Mouse (Mus musculus) monocyte, adult 5-6 weeks (primary cell): Measurements from ENCODE around the gene Cfap46. TPM values are rescaled to one million over a fixed set of nuclear protein-coding genes. Genes with fewer than 3 reads are reported as not detected.

Experiments used
- ATAC-seq: fragments of 153-309, 156-312 bp; replicated peaks from 2 replicates; pipeline ENCODE4 v1.8.0; 2017; ENCODE audit warnings: mild to moderate bottlenecking; ENCODE audit not compliant: low TSS enrichment, insufficient number of reproducible peaks, severe bottlenecking, poor library complexity, low FRiP score
- total RNA-seq: library from RNA; stranded (forward); fragments of 200-1000, 200-491, 200-594 nt; gene quantifications from 3 replicates; pipeline ENCODE4 v1.2.3, GENCODE M21; 2017

Gene Cfap46
- total RNA-seq, 1 experiment from 2014 or later, result not detected

DNA sequence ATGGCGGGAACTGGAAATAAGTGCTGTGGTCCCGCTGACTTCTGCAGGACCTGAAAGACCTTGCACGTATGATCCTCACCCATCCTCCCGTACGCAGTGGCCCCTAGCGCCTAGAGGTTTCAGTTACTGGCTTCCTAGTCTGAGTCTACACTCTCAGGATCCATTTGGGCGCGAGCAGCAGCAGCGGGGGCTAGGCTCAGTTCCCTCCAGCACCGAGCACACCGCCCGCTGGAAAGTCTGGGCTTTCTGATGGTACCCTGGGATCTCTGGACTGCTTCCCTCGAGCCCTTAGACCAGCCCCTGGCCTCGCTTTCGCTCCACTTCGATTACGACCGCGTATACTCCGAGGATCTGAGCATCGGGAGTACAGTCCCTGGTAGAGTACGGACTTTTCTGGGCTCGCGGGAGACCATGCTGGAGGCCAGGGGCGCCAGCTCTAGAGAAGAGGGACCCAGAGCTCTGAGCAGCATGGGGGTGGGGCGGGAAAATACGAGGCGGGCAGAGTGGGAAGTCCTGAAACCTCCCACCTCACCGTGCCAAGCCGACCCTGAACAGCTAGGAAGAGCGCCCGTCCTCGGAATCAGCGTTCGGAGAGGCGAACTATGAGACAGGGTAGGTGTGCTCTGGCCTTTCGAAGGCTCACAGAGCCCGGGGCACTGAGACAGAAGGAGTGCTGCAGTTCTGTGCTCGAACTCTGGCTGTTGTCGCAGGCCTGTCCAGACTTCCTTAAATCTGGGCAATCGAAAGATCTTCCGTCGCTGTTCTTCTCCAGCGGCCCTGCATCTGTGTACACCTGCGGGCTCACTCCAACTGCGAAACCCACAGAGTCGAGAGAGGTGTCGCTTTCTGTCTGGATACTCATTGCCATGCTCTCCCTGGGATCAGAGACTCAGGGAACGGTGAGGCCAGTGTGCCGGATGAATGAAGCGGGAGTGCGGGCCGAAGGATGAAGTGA is 99.1 kb downstream of the Cfap46 start:
- no peak for ATAC-seq

DNA sequence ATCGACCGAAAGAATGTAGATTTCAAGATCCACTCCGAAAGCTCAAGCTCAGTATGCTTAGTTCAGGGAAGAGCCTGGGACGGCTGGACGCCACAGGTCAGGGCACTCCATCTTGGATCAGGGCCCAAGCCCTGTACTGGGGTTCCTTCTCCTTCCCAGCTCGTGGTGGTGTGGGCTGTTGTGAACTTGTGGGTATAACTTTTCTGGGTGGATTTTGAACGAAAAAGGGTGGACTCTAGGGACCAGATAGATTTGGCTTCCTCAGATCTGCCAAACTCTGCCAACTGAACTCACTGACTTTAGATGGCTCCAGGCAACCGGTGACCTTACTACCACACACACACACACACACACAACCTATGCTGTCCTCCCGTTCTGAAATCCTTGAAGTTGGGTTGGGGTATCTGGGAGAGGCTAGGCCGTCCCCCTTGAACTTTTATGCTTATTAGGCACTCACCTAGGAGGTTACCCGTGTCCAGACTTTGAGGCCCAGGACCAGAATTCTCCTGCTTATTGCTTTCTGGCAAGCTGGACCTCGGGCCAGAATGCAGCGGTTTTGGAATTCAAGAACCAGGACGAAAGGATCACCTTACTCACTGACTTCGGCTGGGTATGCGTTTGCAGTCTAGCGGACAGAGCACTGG is 100.4 kb downstream of the Cfap46 start:
- no peak for ATAC-seq

DNA sequence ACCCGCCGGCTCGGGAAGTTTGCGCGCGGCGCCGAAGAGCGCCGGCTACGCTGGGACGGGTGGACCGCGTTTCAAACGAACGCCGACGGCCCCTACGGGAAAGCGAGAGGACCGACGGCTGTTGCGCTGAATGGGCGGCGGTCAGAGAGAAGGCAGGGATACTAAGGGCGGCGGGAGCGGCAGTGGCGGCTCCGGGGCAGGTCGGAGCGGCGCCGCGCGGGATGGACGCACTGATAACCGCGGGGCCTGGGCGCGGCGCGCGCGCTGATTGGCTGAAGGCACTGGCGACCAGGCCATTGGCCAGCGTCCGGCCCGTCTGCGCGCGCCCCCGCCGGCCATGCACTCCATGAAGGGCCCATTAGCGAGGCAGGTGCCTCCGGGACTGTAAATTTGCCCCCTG is 101.0 kb downstream of the Cfap46 start, which contains the start of gene Nkx6-2:
TSS of gene Nkx6-2 (minus strand) at position 203 of the 400 bp plus-strand sequence.
- no peak for ATAC-seq

DNA sequence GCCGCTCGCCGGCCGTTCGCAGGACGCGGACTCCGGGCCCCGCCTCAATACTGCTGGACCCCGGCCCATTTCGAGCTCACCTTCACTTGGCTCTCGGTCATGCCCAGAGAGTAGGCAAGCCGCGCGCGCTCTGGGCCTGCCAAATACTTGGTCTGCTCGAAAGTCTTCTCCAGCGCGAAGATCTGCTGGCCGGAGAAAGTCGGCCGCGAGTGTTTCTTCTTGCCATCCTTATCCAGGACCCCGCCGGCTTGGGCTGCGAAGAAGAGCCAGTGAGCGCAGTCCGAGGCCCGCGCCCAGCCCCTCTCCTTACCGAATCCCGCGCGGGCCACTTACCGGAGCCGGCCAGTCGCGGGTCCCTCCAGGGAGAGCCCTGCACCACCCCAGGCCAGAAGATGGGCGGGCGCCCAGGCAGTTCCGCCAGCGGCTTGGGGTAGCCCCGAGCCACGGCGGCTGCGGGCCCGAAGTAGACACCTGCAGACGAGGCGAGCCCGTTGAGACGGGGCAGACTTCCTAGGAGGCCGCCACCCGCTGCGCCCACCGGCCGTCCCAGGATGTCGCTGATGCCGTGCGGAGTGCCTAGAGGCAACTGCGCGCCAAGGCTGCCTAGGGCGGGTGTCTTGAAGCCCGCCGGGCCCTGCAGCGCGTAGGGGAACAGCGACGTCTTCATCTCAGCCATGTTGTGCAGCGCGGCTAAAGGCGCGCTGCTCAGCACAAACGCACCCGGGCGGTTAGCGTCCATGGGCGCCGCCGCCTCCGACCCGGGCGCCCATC is 101.6 kb downstream of the Cfap46 start:
- ATAC-seq, result no peak

DNA sequence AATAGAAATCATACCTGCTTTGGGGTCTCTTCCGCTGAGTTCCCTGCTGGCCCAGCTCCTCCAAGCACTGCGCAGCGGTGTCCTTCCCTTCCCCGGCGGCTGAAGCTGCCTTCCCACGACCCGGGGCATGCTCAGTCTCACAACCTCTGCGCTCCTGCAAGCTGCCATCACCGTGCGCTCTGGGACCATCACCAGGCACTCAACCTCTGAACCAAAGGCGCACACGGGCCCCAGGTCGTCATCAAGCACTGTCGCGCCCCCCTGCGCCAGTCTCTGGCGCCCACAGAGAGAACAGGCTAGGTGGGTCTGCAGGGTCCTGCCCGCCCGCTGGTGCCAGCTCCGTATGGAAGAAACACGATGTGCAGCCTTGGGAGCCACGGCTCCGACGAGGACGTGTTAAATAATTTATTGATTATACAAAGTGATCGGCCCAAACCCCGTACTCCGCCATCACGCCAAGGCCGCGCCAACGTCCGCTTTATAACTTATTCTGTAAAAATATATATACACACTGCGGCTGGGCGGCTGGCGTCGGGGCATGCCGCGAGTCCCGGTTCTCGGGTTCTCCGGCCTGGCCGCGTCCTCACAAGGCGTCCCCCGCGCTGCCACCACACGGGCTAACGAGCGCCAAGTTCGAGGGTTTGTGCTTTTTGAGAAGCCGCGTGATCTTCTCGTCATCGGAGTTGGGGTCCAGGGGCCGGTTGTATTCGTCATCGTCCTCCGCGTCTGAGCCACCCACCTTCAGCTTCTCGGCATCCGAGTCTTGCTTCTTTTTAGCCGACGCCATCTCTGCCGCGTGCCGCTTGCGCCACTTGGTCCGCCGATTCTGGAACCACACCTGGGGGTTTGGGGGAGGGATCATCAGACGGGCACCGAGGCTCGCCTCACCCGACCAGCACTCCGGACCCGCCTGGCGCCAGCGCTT is 102.5 kb downstream of the Cfap46 start:
- no peak for ATAC-seq

DNA sequence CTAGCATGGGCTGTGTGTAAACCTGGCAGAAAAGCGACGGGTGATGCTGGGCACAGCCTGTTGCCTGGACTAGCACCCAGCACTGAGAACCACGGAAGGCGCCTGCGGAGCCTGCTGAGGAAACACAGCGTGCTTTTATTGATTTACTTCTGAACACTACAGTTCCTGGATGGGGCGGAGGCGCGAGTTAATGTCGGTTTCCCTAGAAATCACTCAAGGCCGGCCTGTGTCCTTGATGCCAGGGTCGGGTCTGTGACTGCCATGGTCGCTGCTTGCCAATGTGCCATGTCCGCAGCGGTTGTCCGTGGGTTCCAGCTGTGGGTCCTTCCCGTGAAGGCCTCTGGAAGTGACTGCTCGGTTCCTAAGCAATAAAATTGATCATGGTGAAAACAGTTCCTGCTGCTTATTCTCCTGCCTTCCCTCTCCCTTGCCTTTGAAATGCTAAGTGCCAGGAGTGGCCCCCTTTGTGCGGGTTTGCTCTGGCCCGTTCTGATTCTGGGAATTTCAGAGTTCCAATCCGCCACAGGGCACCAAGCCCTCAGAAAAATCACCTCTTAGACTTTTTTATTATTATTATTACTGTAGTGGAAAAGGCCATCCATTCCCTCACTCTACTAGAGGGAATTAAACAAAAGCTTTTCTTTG is 104.2 kb downstream of the Cfap46 start:
- no peak for ATAC-seq

DNA sequence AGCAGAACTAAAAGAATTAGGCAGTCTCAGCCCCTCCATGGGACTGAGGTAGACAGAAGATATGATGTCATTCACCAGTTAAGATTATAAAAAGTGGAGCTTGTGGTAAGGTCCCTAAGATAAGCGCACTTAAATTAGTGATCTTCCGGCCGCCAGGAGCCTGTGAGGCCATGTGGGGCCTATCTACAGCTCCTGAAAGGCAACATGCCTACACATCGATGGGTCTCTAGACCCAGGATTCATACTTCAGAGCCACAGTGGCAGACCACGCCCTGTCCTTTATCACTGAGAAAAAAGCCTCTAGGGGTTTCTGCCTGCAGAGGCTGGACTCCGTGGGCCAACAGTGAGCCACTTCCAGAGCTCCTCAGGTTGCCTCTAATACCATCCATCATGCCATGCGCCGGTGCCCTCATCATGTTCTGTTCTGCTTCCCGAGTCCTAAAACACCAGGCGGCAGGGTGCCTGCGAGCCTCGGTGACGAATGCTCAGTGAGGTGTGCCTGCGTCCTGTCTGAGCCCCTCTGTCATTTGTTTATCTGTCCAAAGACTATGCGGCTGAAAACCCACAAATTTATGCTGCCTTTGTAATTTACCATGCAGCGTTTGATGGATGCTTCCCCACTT is 107.4 kb downstream of the Cfap46 start:
- ATAC-seq, result no peak

DNA sequence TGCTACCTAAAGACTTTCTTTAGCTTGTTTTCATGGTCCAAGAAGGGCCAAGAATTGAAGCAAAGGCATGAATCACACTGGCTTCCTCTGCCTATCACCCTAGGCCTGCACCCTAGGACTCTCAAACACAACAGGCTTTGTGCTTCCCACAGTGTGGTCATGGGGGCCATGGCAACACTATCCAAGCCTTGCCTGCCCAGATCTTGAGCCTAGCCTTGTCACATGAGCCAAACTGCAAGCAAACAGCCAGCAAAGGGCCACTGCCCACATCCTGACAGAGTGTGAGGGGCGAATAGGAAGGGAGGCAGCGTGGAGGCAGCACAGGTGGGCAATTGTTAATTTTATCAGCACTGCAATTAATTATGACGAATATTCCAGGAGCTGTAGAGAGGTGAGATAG is 111.0 kb downstream of the Cfap46 start:
- no peak for ATAC-seq

DNA sequence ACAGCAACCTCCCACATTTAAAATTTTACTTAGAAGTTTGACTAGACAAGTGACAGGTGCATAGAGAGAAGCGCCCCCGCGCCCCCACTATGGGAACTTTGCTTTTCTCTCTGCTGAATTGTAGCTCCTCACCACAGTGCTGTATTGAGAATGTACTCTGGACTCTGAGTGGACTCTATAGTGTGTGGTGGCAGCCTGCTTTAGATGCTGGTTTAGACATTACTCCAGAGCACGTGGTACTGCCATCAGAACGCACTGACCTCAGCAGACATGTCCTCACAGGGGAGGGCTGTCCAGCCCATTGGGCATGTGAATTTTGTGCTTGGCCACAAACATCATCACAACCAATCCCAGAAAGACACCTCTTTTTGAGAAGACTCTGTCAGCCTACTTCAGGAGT is 112.8 kb downstream of the Cfap46 start:
- ATAC-seq, result no peak

DNA sequence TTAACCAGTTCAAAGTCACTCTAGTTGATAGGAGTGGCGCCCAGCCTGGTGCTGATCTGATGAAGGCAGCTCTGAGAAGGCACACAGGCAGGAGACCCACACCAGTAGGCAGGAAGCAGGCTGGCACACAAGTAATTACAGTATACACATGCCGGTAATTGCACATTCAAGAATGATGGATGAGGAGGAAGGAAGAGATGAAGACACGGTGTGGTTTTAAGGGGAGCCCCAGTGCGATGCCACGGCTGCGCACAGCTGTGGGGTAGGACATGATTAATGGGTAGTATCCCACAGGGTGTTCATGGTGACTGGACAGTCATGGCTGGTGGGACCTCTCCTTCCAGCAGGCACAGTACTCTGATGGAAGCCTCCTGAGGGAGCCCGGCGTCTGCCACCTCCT is 117.1 kb downstream of the Cfap46 start:
- ATAC-seq, result no peak

DNA sequence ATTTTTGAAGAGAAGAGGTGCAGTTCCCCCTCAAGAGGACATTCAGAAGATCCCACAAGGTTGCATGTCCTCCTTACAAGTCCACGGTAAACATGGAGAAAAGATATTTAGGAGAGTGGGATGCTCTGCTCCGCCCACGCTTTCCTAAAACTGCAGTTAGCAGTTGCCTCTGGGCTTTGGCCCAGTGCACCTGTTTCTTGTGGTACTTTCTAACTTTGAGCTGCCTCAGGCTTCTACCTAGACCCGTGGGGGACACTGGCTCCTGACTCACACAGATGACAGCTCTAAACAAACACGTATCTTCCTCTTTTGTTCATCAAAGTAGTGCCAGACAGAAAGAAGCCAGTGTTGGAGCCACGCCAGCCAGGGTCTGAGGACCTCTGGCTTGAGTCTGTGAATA is 117.6 kb downstream of the Cfap46 start:
- no peak for ATAC-seq

DNA sequence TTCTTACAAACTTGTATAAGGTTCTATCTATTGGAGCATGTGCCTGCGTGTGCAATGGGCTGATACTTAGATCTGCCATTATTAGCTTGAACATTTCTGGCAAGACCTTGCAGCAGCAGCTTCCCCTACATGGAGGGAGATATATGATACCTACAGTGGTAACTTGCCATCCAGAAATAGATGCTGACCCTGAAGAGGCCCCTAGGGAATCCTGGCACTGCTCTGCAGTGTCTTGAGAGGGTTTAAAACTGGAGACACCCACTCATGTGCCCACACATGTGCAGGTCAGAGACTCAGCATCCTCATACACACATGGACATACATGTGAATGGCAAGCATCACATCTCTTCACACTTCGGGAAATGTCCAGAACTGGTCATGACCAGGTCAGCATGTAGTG is 119.5 kb downstream of the Cfap46 start:
- no peak for ATAC-seq

DNA sequence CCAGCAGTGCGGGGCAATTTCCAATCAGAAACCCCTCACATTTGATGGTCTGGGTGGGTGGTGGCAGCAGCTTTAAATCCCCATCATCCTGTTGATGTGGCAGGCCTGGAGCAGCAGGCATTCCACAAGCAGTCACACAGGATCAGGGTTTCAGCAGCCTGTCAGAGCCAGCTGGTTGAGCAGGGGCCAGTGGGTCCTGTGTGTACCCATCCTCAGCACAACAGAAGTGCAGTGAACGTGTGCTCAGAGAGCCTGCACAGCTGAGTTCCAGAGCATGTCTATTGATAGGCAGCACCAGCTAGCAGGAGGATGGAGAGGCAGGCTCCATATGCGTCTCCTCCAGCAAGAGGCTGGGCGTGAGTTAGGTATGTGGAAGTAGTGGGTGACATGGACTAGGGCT is 120.2 kb downstream of the Cfap46 start:
- no peak for ATAC-seq

DNA sequence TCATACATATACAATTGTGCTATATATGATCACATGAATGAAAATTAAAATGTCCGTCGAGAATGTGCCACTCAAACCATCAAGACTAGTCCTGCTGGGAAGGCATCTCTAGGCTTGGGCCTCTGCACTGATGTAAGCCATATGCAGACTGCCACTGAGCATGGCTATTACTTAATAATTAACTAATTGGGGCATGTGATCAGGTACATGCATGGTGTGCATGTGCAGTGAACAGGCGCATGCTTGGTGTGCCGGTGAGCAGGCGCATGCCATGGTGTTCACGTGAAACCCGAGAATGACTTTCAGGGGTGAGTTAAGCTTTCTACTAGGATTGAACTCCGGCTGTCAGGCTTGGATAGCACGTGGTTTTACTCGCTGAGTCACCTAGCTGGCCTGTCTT is 124.0 kb downstream of the Cfap46 start:
- no peak for ATAC-seq

DNA sequence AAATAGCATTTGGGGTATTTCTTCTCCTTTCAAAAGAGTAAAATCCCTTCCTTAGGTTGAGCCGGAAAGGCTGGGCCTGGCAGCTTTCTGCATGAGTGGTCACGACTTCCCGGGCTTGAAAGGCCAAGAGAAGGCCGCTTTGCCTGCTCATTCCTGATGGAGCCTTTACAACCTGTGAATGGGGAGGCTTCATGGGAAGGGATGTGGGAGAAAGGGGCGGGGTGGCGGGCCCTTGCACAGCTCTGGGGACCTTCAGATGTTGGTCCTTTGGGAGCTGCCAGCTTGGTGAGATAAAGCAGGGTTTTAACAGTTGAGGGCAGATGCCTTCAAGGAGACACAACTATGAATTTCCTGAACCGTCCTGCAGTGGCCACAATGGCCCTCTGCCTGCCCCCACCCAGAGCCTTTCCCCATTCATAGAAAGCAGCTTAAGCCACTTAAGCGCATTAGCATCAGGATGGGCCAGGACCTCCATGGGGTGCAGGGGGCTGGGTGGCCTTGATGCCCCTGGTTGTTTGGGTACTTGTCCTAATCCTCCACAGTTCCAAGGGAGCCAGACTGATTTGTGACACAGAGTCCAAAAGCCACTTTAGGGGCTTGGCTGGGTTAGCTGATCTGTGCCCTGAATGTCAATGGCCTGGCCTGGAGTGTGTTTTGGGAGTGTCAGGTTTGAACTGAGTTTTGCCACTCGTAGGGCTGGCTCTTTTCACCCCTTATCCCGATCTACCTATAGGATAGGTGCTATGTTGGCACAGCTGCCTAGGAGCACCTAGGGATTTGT is 126.7 kb downstream of the Cfap46 start:
- no peak for ATAC-seq

DNA sequence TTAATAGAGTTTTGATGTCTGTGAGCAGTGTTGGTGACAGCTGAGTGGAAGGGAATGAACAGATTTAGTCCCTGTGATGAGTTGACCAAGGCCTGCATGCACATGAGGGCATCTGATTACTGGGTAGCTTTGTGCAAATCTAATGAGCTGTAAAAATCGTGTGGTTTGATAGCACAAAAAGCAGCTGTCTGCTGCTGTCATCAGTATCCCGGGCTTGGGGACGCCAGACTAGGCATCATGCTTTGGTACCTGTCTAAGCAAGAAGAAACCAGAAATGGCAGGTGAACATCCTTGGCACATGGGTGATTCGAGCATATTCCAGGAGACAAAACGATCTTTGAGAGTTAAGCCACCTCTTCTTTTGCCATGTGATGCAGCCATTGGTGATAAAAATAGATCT is 127.3 kb downstream of the Cfap46 start:
- ATAC-seq, result no peak

DNA sequence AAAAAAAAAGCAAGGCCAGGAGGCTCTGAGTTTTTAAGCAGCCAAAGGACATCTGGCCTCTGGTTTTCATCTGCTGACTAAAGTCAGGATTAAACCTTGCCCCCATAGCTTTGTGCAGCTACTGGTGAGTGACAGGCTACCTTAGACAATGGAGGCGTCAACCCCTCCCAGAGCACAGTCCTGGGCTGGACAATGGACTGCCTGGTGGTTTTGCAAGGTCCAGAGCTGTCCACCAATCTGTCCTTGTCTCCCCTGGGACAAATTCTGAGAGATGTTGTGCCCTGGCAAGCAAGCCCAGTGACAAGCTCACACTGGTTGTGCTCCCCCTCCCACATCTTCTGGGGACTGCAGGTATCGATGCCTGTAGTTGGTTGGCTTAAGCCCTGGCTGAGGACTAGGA is 132.1 kb downstream of the Cfap46 start:
- ATAC-seq, result no peak
